Mouse (Mus musculus): ENCODE results near the gene Slc30a7. TPM values are rescaled to one million over a fixed set of nuclear protein-coding genes. Genes with fewer than 3 reads are reported as not detected.
A peak's percentile ranks its signal among the peaks of the same experiment; 100 is the strongest.

Gene Slc30a7
- 10 to 100 TPM; 21.9 to 23.8 TPM for total RNA-seq (2021)

DNA sequence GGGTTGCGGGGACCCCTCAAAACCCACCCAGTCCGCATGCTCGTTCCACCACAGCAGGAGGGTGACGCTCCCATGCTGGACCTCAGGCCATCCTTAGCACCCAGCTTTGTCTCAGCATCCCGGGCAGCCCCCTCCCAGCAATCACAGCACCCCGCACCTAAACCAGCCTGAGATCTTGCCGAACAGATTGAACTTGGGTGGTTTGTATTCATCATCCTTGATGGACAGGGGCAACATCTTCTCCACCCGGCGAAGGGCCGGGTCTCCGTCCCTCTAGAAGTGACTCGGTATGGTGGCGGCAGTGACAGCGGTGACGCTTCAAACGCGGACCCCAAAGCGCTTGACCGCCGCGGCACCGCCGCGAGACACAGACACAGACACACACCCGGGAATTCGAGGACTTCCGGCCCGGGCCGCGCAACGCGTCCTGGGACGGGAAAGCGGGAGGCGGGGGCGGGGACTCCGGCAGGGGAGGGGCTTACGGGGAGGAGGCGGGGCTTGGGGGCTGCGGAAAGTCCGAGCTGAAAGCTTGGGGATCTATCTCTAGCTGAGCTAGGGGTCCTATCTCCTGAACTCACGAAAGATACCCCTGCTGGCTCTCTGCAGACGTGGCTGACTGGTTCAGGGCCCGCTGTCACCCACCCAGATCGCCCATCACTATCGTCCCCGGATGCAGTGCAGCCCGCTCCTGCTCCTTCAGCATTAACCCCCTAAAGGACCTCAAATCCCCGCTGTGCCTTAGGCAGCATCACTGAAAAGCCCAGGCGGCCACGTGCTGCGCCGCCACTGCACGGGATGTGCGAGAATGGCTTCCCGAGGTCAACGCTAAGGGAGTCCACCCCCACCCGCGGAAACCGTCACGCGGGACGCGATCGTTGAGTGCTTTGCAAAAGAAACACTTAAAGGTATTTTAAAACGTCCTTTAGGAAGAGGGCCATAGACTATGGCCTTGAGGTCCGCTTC, at the start of gene Slc30a7, which contains the start of gene Extl2:
Gene Slc30a7 (minus strand): TSS at position 429 of the 963 bp plus-strand sequence.
Gene Extl2 (plus strand): TSS at position 485 of the 963 bp plus-strand sequence.
- peak; percentile 86 to 88 for DNase-seq (ENCODE audit: low spot score in 2 of 2)
- intact Hi-C loops (cut with DNase I): no loop called here

GRCm38 (mm10) chr3:116047034-116047433, 39.8 kb upstream of the Slc30a7 start:
- no peak for DNase-seq (ENCODE audit: low spot score in 2 of 2)
- intact Hi-C loops (cut with DNase I): loop anchor here (10.0 kb wide), 1 partner anchor 428 kb away; no protein-coding TSS in a partner anchor

- intact Hi-C loops (cut with DNase I): loop anchor here (10.0 kb wide), 1 partner anchor 429 kb away; no protein-coding TSS in a partner anchor
Measured at GRCm38 (mm10) chr3:116046000-116046399, 38.8 kb upstream of the Slc30a7 start.

GRCm38 (mm10) chr3:116040776-116041175, 33.6 kb upstream of the Slc30a7 start:
- intact Hi-C loops (cut with DNase I): loop anchor here (10.0 kb wide), 1 partner anchor 434 kb away; no protein-coding TSS in a partner anchor
- peak; percentile 21 to 31 for DNase-seq (ENCODE audit: low spot score in 2 of 2)

More at GRCm38 (mm10) chr3:116046000-116046399, 38.8 kb upstream of the Slc30a7 start:
- no peak for DNase-seq (ENCODE audit: low spot score in 2 of 2)

- intact Hi-C loops (cut with DNase I): loop anchor here (1.0 to 10.0 kb wide), 3 partner anchors 219 to 471 kb away; partner anchors contain the start of genes Gpr88 and Rtca
Measured at GRCm38 (mm10) chr3:116033871-116034222, 26.6 kb upstream of the Slc30a7 start.

DNA sequence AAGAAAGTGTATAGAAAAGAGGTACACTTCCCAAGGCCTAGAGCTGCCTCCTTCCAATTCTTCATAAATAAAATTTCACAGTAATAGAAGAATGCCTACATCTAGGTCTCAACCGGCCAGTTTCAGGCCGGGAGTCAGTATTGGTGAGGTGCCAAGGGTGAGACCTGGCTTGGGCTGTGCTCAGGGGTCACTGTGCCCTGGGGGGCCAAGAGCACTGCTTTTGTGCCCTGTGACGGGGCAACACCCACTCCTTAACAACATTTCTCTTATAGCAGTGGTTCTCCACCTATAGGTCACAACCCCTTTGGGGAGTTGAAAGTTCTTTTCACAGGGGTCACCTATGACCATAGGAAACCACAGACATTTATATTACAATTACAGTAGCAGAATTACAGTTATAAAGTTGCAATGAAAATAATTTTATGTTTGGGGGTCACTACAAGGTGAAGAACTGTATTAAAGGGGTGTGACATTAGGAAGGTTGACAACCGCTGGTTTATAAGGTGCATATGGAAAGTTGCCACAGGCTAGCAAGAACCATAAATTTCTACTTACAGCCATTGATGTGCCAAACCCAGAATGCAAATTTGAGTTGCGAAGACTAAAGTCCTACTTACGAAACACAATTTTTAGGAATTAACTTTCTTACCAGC, 26.1 kb upstream of the Slc30a7 start:
- intact Hi-C loops (cut with DNase I): loop anchor here (1.0 to 10.0 kb wide), 3 partner anchors 219 to 471 kb away; partner anchors contain the start of genes Gpr88 and Rtca
- DNase-seq (ENCODE audit: low spot score in 2 of 2): no peak

More at GRCm38 (mm10) chr3:116033871-116034222, 26.6 kb upstream of the Slc30a7 start:
- peak; percentile 31 to 65 for DNase-seq (ENCODE audit: low spot score in 2 of 2)

DNA sequence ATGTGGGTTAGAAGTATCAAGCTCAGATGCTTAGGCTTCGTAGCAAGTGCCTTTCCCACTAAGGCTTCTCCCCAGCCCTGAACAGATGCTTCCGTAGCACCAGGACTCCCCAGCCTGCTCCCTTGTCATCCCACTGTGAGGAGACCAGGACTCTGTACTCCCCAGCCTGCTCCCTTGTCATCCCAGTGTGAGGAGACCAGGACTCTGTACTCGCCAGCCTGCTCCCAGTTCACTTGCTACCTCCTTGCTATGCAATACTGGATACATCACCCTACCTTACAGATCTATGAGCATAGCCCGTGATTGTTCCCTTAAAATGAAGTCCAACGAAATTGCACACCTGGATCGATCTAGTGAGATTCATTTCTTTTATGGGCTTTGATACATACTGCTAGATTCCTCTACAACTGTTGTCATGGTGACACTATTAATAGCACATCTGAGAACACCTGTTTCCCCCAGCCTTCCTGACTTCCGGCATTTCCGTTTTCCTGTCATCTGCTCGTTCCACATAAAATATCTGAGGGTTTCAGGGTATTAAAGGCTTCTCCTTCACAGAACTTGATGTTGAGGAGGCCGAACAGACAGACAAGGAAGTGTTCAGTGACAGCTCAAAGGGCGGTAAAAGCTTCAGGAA, 23.1 kb upstream of the Slc30a7 start:
- no peak for DNase-seq (ENCODE audit: low spot score in 2 of 2)
- intact Hi-C loops (cut with DNase I): loop anchor here (10.0 kb wide), 1 partner anchor 475 kb away; the partner anchor contains the start of gene Rtca

DNA sequence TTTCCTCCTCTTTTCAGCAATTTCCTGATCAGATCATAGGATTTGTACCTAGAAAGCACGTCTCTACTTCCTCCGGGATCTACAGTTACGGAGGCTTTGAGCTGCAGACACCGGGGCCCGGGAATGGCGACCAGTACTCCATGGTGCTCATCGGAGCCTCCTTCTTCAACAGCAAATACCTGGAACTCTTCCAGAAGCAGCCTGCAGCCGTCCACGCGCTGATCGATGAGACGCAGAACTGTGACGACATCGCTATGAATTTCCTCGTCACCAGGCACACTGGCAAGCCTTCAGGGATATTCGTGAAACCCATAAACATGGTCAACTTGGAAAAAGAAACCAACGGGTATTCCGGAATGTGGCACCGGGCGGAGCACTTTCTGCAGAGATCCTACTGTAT, 19.8 kb upstream of the Slc30a7 start:
- DNase-seq (ENCODE audit: low spot score in 2 of 2): no peak
- intact Hi-C loops (cut with DNase I): no loop called here

DNA sequence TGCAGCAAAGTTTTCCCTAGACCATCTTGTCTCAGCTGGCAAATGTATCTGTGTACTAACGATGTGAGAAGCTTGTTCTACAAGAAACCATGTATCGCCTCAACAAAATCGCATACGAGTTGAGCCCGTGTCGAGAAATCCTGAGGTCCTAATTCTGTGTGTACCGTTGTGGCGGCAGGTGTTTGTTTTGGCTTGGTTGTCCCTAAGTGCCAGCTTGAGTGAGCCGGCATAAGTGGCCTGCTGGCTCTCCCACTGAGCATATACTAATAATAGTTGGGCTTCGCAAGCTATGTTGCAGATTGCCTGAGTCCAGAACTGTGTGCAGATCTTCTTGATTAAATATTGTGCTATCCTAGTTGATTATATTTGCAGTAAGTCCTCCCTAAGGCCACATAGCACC, 18.5 kb upstream of the Slc30a7 start:
- intact Hi-C loops (cut with DNase I): no loop called here
- no peak for DNase-seq (ENCODE audit: low spot score in 2 of 2)

DNA sequence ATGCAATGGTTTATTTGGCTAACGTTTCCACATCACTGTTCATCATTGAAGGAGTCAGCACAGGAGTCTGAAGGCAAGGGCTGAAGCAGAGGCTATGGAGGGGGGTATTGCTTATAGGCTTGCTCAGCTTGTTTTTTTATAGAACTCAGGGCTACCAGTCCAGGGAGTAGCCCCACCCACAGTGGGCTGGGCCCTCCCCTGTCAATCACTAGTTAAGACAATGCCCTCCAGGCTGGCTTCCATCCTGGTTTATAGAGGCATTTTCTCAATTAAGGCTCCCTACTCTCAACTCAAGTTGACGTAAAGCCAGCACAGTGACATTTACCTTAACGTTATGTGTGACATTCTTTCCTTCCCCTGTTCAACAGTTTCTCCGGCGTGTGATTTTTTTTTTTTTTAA, 17.5 kb upstream of the Slc30a7 start:
- intact Hi-C loops (cut with DNase I): no loop called here
- no peak for DNase-seq (ENCODE audit: low spot score in 2 of 2)

- intact Hi-C loops (cut with DNase I): no loop called here
- DNase-seq (ENCODE audit: low spot score in 2 of 2): no peak
Measured at GRCm38 (mm10) chr3:116024236-116024635, 17.0 kb upstream of the Slc30a7 start.

DNA sequence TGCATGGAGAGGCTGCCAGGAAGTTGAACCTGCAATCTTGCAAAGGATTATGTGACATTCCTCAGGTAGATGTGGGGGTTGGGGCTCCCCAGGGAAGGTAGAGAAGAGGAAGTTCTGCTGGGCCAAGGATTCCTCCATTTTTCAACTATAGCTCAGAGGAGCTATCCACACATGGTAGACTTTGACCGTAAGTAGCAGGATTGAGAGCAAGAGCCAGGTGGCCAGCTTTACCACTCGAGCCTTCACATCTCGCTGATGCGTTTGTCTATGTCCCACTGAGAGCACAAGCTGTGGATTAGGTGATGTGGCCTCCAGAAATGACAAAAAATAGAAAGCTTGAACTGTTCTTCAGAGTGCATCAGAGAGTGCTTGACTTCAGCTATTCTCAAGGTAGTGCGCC, 11.9 kb upstream of the Slc30a7 start:
- intact Hi-C loops (cut with DNase I): no loop called here
- no peak for DNase-seq (ENCODE audit: low spot score in 2 of 2)

DNA sequence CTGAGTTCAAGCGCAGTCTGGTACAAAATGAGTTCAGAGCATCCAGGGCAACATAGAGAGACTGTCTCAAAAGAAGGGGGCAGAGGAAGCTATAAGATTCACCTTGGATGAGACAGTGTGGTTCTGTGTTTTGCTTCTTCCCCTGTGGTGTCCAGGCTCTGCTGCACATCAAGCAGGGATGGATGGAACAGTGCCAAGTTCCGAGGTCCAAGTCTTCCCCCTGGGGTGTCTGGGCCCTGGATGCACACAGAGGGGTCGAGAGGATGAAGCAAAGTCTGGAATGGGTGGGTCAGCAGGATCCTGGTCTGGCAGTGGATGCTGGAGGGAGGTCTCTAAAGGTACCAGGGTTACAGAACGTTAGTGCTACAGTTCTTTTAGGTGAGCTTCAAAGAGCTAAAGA, 11.4 kb upstream of the Slc30a7 start:
- intact Hi-C loops (cut with DNase I): no loop called here

GRCm38 (mm10) chr3:116016116-116016515, 8.9 kb upstream of the Slc30a7 start:
- intact Hi-C loops (cut with DNase I): no loop called here
- peak in 1 of 2 experiments; percentile 31 for DNase-seq (ENCODE audit: low spot score in 2 of 2)

More for the DNA sequence above, 11.4 kb upstream of the Slc30a7 start:
- DNase-seq (ENCODE audit: low spot score in 2 of 2): no peak

DNA sequence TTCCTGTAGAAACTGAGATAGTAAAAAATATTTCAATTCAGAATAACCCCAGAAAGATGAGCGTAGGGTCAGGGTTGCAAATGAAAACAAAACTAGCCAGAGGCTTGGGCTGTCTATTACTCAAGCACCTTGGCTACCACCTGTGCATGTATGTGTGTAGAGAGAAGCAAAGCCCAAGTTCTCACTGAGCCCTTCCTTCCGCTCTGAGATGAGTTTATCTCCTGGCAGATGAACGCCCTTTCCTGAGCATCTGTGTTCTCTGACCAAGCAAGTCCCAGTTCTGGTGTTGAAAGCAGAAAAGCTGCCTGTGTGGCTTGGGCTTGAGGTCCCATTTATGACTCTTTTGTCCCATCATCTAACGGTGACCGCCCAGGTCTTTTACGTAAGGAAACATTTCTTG, 7.7 kb upstream of the Slc30a7 start:
- DNase-seq (ENCODE audit: low spot score in 2 of 2): no peak
- intact Hi-C loops (cut with DNase I): no loop called here

DNA sequence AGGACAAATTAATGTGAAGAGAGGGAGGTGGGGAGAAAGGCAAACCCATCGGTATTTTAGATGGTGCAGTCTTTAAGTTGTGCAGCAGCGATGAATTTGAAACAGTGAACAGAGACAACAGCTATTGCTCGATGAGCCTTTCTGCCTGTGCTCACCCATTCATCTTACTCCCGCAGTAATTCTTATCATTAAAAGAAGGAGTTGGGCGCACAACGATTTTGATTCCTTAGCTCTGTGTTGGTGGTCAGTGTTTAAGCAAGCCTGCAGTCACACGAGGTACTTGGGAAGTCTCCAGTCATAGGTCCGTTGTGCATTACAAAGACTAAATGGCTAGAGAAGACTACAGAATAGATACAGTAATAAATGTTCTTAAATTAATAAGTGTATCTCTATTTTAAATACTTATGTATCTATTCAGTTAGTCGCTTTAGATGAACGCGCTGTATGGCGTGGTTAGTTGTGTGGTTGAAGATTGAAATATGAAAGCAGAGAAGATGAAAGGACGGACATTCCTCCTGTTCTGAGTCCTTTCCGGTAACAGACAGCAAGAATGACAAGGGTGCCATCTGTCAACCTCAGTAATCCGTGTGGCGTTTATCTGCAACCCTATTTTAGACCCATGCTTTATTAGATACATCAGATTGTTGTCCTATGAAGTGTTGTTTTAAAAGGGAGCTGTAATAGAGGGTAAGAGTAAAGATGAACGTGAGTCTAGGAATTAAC, 2.6 kb upstream of the Slc30a7 start:
- no peak for DNase-seq (ENCODE audit: low spot score in 2 of 2)
- intact Hi-C loops (cut with DNase I): no loop called here

GRCm38 (mm10) chr3:116007941-116008440, 785 bp upstream of the Slc30a7 start:
- intact Hi-C loops (cut with DNase I): no loop called here
- peak; percentile 81 to 90 for DNase-seq (ENCODE audit: low spot score in 2 of 2)

DNA sequence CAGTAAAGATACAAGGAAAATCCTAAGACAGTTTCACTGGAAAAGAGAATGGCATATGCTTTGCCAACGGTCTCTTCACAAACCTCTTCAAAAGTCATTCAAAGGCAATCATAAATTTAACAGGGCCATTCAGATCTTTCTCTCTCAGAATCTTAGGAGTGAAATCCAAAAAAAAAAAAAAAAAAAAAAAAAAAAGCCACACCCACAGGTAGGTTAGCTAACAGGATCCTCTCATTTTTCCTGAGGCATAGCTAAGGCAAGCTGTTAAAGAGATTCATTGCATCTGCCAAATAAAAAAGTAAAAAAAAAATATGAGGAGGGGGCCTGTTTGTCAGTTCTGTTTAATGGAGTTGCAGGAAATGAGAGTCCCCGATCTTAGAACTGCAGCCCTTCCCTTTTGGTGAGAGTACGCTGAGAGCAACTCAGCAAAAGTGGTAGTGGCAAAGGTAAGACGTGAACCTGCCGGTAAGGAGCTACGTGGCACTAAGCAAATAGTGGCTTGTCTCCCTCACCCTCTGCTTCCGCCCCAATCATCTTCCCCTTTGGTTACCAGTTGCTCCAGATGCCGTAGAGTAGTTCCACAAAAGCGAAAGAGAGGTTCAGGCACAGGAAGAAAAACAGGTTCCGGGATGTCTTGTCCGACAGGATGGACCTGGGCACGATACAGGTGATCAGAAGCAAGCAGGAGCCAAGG, 775 bp downstream of the Slc30a7 start:
- peak; percentile 29 to 36 for DNase-seq (ENCODE audit: low spot score in 2 of 2)
- intact Hi-C loops (cut with DNase I): no loop called here
